Mouse (Mus musculus) forebrain, embryonic 10.5 days (tissue): ENCODE measurements around the gene Vps9d1. TPM values are rescaled to one million over a fixed set of nuclear protein-coding genes. Genes with fewer than 3 reads are reported as not detected.

ENCODE experiments used
- DNase-seq: peaks from one replicate; pipeline ENCODE4 v3.0.0-alpha.2; 2017; ENCODE audit warnings: low spot score; ENCODE audit errors: extremely low spot score
- H3K27ac ChIP-seq: fragments of 300-500 bp; sonication (generic); 2 replicates; pipeline ENCODE4 v1.5.1; 2016; ENCODE audit warnings: mild to moderate bottlenecking
- H3K27me3 ChIP-seq: fragments of 300-500 bp; sonication (generic); 2 replicates; pipeline ENCODE4 v1.6.1; 2016; ENCODE audit warnings: mild to moderate bottlenecking; ENCODE audit not compliant: poor library complexity, severe bottlenecking
- H3K36me3 ChIP-seq: fragments of 300-500 bp; sonication (generic); replicated peaks from 2 replicates; pipeline ENCODE4 v1.6.1; 2016; ENCODE audit warnings: mild to moderate bottlenecking, moderate library complexity
- H3K4me1 ChIP-seq: fragments of 300-500 bp; sonication (generic); 2 replicates; pipeline ENCODE4 v1.6.1; 2016
- H3K4me3 ChIP-seq: fragments of 300-500 bp; sonication (generic); 2 replicates; pipeline ENCODE4 v1.5.1; 2016; ENCODE audit warnings: mild to moderate bottlenecking, moderate library complexity
- H3K9me3 ChIP-seq: fragments of 300-500 bp; sonication (generic); 2 replicates; pipeline ENCODE4 v1.6.1; 2016; ENCODE audit warnings: mild to moderate bottlenecking, moderate library complexity
- WGBS: fragments of 180-500 bp; shearing (Covaris S2); methylation state at CpG from one replicate; pipeline ENCODE4 v1.1.7; 2016; 5-methylcytosine and 5-hydroxymethylcytosine counted together
- polyA plus RNA-seq: library from polyadenylated mRNA; unstranded; fragments of >200 nt; fragmentation: Nextera tagmentation; extraction: Ambion mirVana; gene quantifications from 2 replicates; pipeline ENCODE4 v1.2.1, GENCODE M21; 2016

Vps9d1 gene
- polyA plus RNA-seq, 1 experiment from 2014 or later = 23.5 TPM

DNA sequence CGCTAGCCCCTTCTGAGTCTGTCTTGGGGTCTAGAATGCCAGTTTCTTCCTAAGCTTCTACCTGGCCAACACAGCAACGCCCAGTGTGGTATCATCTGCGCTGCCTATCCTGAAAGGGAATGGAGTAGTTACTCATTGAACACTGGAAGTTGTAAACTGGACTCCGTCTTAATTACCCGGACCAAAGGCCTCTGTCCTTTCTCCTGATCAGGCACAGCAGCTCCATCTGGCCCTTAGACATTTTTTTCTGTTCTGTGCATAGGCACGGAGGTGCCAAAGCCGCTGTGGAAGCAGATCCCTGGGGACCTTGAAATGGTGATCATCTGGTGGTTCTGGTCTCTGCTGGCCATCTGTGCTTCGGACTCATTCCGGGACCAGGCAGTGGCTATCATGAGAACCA, 60.4 kb downstream of the Vps9d1 start:
- no peak for DNase-seq
- Histone ChIP-seq H3K4me1 (peaks cover 18% of the 10 kb centered on the region), H3K9me3 (no peaks in the 10 kb centered on the region), H3K27ac (no peak overlapping the region), H3K27me3 (peaks cover 5% of the 10 kb centered on the region; the same call in 1 of the 2 replicates), H3K36me3 (0 out of 2 replicates have a peak, but pooled peaks cover 3% of the 10 kb centered on the region), H3K4me3 (no peak overlapping the region)
- WGBS = 90% methylated on average over 9 of the region's 9 CpGs

Other genes starting within 250 kb of the Vps9d1 start
- 33.4 and 33.8 TPM in 2 replicates for gene Ankrd11, start 212.1 kb downstream of the Vps9d1 start, polyA plus RNA-seq
- gene Spg7, start 191.4 kb downstream of the Vps9d1 start, polyA plus RNA-seq = 53.9 and 56.8 TPM in 2 replicates
- 1,382 and 1,410 TPM in 2 replicates for gene Rpl13, start 152.0 kb downstream of the Vps9d1 start, polyA plus RNA-seq
- 0.94 and 1.3 TPM in 2 replicates for gene Cpne7, start 137.0 kb downstream of the Vps9d1 start, polyA plus RNA-seq
- 2.2 and 2.7 TPM in 2 replicates for gene Sult5a1, start 96.0 kb downstream of the Vps9d1 start, polyA plus RNA-seq
- 10.1 and 11.4 TPM in 2 replicates for gene Dpep1, start 68.1 kb downstream of the Vps9d1 start, polyA plus RNA-seq
- gene Chmp1a, start 41.6 kb downstream of the Vps9d1 start, polyA plus RNA-seq = 137 and 144 TPM in 2 replicates
- gene Spata33, start 41.5 kb downstream of the Vps9d1 start, polyA plus RNA-seq = 5.2 and 5.8 TPM in 2 replicates
- 36.8 and 40.3 TPM in 2 replicates for gene Cdk10, start 29.5 kb downstream of the Vps9d1 start, polyA plus RNA-seq
- 1.4 and 1.8 TPM in 2 replicates for gene Spata2l, start 18.1 kb downstream of the Vps9d1 start, polyA plus RNA-seq
- gene Zfp276, start 153 bp downstream of the Vps9d1 start, polyA plus RNA-seq = 23.4 and 24.0 TPM in 2 replicates
- gene Fanca, start 64.2 kb upstream of the Vps9d1 start, polyA plus RNA-seq = 49.6 and 52.3 TPM in 2 replicates
- gene Spire2, start 78.4 kb upstream of the Vps9d1 start, polyA plus RNA-seq = 6.5 and 6.9 TPM in 2 replicates
- 146 and 151 TPM in 2 replicates for gene Tcf25, start 119.4 kb upstream of the Vps9d1 start, polyA plus RNA-seq
- 0.06 and 0.07 TPM in 2 replicates for gene Mc1r, start 152.8 kb upstream of the Vps9d1 start, polyA plus RNA-seq
- gene Tubb3, start 157.1 kb upstream of the Vps9d1 start, polyA plus RNA-seq = 205 and 261 TPM in 2 replicates
- 45.9 and 49.9 TPM in 2 replicates for gene Def8, start 169.2 kb upstream of the Vps9d1 start, polyA plus RNA-seq
- 68.8 and 69.7 TPM in 2 replicates for gene Afg3l1, start 223.6 kb upstream of the Vps9d1 start, polyA plus RNA-seq